Mouse (Mus musculus) 416B (cell line): ENCODE data around the gene Exoc4.
A peak's percentile ranks its signal among the peaks of the same experiment; 100 is the strongest.

ENCODE experiments used
- DNase-seq: peaks from one replicate; pipeline ENCODE4 v3.0.0; 2011; ENCODE audit warnings: low read depth

Gene Exoc4

DNA sequence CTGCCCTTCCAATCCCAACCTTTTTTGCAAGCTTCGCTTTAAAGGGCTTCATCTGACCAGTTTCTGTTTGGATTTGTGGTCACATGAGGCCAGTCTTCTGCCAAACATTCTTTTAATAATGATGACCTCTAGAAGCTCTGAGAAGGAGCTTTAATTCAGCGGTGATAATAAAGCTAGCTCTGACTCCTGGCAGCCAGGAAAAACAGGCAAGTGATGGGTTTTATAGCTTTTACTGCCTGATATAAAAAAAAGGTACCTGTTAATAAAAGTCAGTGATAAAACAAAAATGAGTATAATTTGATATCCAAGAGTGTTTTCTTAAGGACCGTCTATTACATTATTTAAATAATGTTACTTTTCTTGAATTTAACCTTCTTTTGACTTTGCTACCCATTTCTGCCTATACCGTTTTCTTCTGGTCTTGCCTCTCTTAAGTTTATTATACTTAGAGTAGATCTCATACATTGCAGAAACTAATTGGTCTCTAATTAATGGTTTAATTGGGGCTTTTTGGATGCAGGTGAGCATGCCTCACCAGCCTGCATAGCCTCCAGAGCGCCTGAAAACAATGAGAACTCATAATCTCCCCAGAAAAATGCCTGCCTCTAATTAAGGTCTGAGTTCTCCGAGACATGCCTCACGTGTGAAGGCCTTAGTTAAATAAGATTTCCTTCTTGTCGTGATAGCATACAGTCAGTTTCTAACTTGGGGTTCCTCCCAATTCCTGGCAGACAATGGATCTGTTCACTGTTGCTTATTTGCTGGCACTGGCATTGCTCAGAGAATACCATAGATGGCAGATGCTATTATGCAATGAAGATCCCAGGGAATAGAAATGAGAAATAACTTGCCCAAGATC lies 681.4 kb downstream of the Exoc4 start:
- no peak for DNase-seq

DNA sequence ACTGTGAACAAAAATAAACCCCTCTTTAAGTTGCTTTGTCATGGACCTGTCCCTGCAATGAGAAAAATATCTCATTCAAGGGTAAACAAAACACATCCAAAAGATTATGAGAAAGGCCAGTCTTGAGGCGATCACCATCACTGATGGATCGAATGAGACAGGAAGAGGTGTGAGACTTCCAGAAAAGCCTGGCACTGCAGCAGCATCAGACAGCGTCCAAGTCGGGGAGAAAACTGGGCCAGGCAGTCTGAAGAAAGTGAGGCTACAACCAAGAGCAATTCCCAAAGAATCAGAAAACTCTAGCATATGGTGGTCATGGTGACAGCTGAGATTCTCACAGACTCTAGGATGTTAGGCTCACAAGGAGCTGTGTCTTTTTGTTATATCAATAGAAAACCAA lies 689.0 kb downstream of the Exoc4 start:
- DNase-seq, result no peak

DNA sequence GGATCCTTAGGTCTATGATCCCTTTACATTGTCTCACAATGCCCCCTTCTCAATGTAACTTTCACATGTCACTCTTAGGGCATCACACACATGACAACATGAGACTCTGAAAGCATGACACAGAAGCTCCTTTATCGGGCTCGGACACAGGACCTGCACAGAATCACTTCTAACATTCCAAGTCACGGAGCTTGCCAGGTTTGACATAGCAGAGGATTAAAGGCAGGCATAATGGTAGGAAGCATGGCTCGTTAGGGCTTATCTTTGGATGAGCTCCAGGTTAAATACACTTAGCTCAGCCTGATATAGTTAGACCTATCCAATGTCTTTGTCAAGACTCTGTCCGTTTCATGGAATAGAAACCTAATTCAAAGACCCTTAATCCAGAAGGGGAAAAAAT lies 690.3 kb downstream of the Exoc4 start:
- no peak for DNase-seq

DNA sequence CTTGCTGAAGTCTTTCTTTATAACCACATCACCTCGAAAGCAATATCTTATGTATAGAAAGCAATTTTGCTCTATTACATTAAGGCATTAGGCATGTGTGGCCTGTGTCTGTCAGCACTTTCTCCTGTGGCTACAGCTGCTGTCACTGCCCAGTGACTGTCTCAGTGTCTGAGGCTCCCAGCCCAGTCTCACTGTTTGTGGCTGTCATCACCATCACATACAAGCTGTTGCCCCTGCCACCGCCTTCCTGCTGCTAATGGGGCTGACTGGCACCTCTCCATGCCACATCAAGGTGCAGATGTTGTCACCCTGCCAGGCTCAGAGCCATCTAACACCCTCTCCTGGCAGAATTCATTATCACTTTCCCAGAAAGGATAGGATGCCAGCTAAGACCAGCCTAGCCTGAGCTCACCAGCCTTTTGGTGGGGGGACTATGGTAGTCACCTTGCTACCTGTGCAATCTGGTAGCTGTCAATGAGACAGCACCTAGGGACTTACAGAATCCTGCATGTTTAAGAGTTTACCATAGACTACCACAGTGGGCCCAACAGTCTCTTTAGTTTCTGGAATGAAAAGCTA lies 698.1 kb downstream of the Exoc4 start:
- no peak for DNase-seq

GRCm38 (mm10) chr6:33950113-33950512 lies 701.2 kb downstream of the Exoc4 start:
- no peak for DNase-seq

DNA sequence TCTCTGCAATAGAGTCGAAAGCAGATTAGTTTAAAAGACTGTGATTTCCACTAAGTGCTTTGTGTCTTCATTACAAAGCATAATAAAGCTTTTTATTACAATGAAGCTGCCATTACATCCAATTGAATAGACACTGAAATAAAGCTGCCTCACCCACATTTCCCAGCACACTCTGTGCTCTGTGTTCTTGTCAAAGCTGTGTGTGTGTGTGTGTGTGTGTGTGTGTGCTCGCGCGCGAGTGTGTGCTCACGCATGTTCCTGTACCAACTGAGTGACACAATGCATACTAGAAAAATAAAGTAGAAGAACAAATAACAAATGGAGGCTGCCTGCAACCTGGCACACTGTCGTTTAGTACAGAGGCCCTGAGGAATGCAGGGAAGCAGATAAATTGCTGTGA lies 706.6 kb downstream of the Exoc4 start:
- DNase-seq, result no peak

DNA sequence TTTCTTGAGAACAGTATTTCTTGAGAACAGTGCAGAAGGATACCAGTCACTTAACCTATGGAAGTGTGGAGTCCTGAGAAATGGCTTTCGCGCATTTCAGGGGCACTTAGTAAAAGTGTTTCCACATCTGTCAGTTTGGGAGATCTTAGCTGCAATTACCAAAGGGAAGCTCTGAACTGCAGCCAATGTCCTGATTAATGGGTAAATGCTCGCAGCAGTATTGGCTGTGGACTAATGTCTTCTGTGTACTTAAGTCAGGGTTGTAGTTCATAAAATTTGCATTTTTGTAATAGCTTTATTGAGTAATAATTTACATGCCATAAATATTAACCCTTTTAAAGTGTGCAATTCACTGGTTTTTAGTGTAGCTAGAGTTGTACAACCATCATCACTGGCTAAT lies 709.4 kb downstream of the Exoc4 start:
- no peak for DNase-seq

GRCm38 (mm10) chr6:33960766-33961165 lies 711.9 kb downstream of the Exoc4 start:
- DNase-seq, result no peak

DNA sequence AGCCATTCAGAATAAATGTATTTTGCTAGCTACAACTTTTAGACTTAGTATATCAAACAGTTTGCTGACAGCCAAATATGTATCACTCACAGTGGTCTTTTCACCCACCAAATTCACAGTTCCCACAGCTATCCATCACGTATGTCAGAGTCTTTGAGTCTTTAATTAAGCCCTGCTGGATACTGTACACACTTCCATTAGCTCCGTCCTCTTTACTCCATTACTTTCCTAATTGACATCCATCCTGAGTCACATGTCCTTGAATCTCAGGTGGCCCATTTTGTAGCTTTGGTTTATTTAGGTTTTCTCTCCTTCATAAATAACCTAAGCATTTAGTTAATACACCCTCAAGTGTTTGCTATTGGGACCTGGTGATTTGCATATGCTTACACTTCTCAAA lies 714.2 kb downstream of the Exoc4 start:
- DNase-seq, result no peak

GRCm38 (mm10) chr6:33965571-33965970 lies 716.7 kb downstream of the Exoc4 start:
- no peak for DNase-seq

DNA sequence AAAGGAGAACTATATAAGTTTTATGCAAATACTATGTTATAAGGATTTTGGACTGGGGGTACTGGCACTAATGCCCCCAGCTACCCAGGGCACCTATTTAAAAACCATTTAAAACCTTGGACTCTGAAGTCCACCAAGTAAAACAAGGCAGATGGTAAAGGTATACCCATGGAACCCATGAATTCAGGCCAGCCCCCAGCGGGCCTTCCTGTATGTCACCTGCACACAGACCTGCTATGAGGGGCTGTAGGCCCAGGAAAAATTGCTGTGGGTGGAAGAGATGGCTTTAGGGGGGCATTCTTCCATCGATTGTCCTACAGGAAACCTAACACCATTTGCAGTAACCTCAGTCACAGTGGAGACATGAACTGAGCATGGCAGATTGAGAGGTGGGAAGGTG lies 719.9 kb downstream of the Exoc4 start:
- no peak for DNase-seq

- no peak for DNase-seq
Observed at GRCm38 (mm10) chr6:33972801-33973200, 723.9 kb downstream of the Exoc4 start.

DNA sequence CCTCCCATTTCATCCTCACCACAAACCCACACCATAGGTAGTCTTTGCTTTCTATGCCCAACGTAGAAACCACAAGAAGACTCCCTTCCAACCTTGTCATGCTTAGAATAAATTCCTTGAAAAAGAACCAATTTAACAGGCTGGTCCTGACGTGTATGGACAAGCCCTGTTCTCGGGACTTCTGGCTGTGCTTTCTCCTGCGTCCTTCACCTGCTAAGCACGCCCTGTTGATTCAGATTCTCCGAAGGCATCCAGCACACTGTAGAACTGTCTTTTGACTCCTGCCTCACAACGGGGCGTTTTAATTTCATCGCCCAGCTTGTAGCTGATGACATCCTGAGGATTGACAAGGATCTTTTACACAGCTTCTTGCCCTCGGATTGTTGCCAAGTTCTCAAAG lies 727.7 kb downstream of the Exoc4 start:
- no peak for DNase-seq

DNA sequence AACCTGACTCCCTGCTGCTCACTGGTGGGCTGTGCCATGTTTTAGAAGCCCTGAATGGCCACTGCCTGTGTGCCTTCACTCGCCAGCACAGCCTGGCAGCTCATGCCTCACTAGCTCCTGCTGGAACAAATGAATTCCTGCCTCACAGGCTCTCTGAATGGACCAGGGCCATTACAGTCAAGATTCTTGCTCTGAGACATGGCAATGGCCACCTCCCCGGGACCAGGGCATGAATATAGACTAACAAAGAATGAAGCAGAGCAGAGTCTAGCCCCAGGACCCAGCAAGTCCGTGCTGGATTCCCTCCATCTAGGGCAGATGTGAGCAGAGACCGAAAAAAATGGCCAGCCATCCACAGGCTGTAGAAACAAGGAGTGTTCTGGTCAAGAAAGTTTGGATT lies 728.6 kb downstream of the Exoc4 start:
- DNase-seq, result no peak

- no peak for DNase-seq
Observed at GRCm38 (mm10) chr6:33977880-33978279, 729.0 kb downstream of the Exoc4 start.

DNA sequence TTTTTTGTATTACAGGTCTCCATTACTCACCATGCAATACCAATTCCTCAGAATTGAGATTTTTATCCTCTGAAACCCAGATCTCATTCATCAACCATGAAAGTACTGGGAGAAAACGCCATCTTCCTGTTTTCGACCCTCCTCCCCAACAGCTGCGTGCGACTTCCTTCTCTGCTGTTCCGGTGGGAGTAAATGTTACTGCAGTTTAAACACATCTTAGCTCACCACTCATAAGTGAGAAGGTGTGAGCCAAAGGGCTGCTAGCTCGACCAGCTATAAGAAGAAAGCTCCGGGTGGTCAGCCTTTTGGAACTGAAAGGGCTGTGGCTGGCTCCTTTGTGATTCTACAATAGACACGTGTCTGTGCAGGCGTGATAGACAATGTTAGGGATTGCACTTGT lies 733.8 kb downstream of the Exoc4 start:
- DNase-seq, result no peak

DNA sequence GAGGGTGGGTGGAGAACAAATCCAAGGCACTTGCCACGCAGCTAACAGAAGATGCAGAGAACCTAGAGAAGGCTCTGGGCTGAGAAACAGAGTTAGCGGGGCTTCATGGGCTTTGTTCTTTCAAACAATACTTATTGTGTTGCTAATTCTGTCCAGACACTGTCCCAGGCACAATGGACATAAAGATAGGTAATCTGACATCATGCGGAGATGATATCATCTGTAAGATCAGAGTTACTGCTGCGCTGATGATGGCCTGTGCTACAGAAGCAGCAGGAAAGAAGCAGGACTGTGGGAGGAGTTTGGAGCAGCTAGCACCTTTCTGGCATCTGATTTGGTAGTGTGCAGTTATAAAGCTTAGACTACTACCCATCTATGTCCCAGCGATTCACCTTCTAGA lies 738.2 kb downstream of the Exoc4 start:
- no peak for DNase-seq

- DNase-seq, result no peak
Observed at GRCm38 (mm10) chr6:33992213-33993034, 743.5 kb downstream of the Exoc4 start.

- no peak for DNase-seq
Observed at GRCm38 (mm10) chr6:33993842-33994241, 745.0 kb downstream of the Exoc4 start.

DNA sequence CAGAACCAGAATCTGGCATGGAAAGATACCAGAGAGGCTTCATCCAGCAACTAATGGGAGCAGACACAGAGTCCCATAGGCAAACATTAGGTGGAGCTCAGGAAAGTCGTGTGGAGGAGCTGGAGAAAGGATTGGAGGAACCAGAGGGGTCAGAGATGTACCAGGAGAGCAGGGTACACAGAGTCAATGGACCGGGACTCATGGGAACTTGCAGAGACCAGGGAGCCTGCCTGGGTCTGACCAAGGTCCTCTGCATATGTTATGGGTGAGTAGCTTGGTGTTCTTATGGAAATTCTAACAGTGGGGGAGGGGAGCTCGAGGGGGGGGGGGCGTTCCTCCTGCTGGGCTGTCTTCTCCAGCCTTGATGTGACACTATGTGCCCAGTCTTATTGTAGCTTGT lies 749.7 kb downstream of the Exoc4 start:
- no peak for DNase-seq

- DNase-seq, result no peak
Observed at GRCm38 (mm10) chr6:33999530-33999929, 750.6 kb downstream of the Exoc4 start.

DNA sequence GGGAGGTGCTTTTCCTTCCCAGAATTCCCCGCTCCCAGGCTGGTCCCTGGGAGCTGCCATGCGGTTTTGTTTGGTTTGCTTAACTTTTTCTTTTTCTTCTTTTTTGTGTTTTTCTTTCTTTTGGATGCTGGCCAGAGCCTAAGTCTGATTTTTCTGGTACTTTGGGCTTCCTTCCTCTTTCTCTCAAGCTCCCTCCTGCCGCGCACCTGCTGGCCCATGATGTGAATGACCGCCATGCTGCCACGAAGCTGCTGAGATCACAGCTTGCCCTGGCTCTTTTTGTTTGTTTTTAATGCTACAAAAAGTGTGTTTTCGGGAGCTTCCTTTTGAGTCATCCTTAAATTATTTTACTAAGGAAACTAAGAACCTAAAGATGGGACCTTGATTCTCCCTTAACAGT lies 751.8 kb downstream of the Exoc4 start:
- peak; percentile 6 for DNase-seq

- DNase-seq, result no peak
Observed at GRCm38 (mm10) chr6:34003033-34003432, 754.1 kb downstream of the Exoc4 start.
